Mouse (Mus musculus) urinary bladder, adult 18-20 months (tissue): Measurements from ENCODE around the gene Psmb11.

Source experiments
- DNase-seq, 2 experiments: peaks; one replicate each; pipeline ENCODE4 v3.0.0; 2022; ENCODE audit warnings: low spot score in 2 of 2, mixed read lengths in 2 of 2

Gene Psmb11

GRCm38 (mm10) chr14:54640946-54641304 lies 19.7 kb downstream of the Psmb11 start, which contains the start of gene Gm17606:
TSS of gene Gm17606 (plus strand) at chr14:54640952.
- no peak for DNase-seq

DNA sequence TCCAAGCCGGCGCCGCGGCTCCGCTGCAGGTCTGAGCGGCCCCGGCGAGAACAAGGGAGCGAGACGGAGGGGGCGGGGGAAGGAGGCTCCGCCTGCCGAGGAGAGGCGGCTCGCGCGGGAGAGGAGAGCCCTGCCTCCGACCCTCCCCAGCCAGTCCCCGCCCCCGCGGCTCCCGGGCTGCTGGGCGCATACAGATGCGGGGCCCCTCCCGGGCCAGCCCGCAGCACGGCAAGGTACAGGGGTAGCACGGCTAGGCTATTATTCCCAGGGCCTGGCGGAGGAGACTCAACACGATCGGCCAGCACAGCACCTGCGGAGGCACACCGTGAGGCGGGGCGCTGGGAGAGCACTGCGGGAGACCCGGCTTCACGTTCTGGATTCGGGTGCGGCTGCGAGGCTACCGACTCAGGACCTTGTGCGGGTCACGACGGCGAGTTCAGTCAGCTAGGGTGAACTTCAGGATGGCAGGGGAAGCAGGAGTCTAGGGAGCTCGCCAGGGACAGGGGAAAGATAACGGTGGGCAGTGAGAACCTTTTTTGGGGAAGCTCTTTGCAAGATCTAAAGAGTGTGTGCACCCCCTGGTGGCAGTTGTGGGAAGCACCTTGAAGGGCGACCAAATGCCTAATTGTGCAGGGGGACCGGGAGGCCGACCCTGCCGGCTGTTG lies 20.2 kb downstream of the Psmb11 start, which contains the start of gene Cdh24:
TSS of gene Cdh24 (minus strand) at position 60 of the 665 bp plus-strand sequence.
- peak; percentile 86 to 92 for DNase-seq

GRCm38 (mm10) chr14:54642224-54642944 lies 21.2 kb downstream of the Psmb11 start:
- DNase-seq = no peak

GRCm38 (mm10) chr14:54643011-54643410 lies 21.8 kb downstream of the Psmb11 start:
- no peak for DNase-seq

DNA sequence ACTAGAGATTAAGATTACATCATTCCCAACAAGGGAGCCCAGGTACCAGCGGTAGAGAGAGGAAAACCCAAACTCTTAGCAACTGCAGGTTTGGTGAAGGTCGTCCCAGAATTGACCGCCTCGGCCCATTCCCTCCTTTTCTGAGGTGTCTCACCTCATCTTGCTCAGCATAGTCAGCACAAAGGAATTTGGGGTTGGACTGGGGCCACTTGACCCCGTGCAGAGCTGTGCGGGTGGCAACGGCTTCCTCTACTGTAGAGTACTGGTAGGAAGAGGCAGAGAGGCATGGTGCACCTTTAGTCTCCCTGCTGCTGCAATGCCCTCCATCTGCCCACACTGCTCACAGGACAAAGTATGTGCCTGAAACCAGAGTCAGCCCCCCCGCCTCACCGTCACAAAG lies 23.1 kb downstream of the Psmb11 start:
- DNase-seq = no peak

GRCm38 (mm10) chr14:54646455-54646854 lies 25.2 kb downstream of the Psmb11 start:
- DNase-seq = no peak

- no peak for DNase-seq
Measured at GRCm38 (mm10) chr14:54646898-54647636, 25.8 kb downstream of the Psmb11 start.

GRCm38 (mm10) chr14:54647900-54648299 lies 26.7 kb downstream of the Psmb11 start:
- no peak for DNase-seq

- DNase-seq = peak; percentile 50 to 53
Measured at GRCm38 (mm10) chr14:54650621-54651454, 29.6 kb downstream of the Psmb11 start.

- no peak for DNase-seq
Measured at GRCm38 (mm10) chr14:54651556-54651955, 30.3 kb downstream of the Psmb11 start.

DNA sequence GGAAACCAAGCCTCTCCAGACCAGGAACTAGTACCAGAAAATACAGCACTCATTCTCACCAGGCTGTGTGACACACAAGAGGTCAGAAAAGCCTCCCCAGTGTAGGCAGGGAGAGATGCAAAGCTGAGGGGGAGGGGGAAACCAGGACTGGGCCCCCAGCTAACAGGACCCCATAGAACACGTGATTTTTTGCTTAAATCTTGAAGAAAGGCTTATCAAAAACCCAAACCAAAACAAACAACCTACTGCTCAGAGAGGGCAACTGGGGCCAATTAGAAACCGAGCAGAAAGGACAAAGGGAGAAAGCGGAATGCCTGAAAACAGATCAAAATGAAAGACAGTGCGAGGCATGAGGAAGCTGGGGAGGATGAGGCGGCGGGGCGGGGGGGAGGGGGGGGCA lies 31.6 kb downstream of the Psmb11 start:
- DNase-seq = no peak

- peak; percentile 69 to 81 for DNase-seq
Measured at GRCm38 (mm10) chr14:54653496-54653895, 32.3 kb downstream of the Psmb11 start.

- no peak for DNase-seq
Measured at GRCm38 (mm10) chr14:54660009-54660408, 38.8 kb downstream of the Psmb11 start.

DNA sequence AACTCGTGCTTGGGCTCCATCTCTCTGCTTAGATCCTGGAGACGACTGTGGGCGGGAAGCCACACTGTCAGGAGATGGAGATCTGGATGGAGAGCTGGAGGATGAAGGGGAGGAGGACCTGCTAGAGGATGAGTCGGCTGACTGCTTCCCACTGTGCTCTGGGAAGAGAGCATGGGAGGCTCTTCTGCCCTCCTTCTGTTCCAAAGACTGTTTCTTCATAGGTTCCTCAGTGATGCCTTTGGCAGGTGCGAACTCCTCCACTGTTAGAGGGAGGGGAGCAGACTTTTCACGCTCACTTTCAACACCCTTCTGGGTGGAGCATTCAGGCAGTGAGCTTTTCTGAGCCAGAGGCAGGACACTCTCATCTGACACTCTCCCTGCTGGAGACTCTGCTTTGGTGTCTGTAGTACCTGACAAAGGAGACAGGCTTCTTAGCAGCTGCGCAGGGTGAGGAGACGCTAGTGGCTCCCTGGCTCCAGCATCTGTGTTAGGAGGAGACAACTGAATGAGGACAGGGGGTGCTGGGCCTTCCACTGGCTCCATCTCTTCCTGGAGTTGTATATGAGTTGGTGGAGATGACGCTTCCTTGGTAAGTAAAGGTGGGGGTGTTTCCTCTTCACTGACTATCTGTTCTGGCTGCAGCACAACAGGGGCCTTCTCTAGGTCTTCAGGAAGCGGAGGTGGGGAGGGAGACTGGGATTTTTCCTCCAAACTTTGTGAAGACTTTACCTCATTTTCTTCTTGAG lies 43.4 kb downstream of the Psmb11 start:
- no peak for DNase-seq

DNA sequence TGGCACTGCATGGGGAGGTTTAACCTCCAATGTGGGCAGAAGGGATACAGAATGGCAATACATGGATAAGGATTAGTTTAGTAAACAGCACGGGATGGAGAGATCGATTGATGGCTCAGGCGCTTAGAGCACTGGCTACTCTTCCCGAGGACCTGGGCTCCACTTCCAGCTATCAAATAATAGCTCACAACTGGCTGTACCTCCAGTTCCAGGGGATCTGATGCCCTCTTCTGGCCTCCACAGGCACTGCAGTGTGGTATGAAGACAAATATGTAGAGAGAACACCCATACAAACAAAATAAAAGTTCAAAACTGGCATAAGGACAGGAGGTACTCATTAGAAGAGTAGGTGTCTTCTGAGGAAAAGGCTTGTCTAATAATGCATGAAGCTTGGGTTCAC lies 48.1 kb downstream of the Psmb11 start:
- DNase-seq = no peak

DNA sequence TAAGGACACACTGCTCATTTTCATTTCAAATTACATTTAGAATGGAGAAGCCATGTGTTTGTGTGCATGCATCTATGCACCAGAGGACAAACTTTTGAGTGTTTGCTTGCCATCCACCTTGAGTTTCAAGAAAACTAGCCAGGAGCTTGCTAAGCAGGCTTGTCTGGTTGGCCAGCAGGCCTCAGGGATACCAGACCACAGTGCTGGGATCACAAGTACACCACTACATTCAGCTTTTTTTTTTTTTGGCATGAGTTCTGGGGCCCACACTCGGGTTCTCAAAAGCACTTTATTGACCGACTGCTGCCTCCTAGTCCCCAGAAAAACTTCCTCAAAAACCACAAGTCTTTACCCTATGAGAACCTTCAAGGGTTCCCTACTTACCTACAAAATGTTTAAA lies 53.1 kb downstream of the Psmb11 start:
- peak in 1 of 2 experiments; percentile 51 for DNase-seq

DNA sequence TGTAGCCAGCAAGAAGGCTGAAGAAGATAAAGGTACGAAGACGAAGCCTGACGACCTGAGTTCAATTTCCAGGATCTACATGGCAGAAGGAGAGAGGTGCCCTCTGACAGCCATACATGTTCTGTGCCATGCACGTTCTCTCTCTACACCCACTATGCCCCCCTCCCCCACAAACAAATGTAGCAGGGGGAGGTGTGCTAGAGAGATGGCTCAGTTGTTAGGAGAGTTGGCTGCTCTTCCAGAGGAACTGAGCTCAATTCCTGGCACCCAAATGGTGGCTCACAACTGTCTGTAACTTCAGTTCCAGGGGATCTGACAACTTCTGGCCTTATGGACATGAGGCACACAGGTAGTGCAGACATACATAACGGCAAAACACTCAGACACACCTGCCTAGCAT lies 55.1 kb downstream of the Psmb11 start:
- DNase-seq = no peak

GRCm38 (mm10) chr14:54678657-54679304 lies 57.5 kb downstream of the Psmb11 start:
- no peak for DNase-seq
